Mouse (Mus musculus): ENCODE measurements around the gene Pard6b.

The Pard6b gene

GRCm38 (mm10) chr2:168143794-168144193 lies 63.0 kb downstream of the Pard6b start:
- DNase-seq, result no peak

GRCm38 (mm10) chr2:168145437-168145836 lies 64.6 kb downstream of the Pard6b start:
- DNase-seq, result no peak

- DNase-seq, result no peak
These were observed 67.1 kb downstream of the Pard6b start for GRCm38 (mm10) chr2:168147722-168148432.

DNA sequence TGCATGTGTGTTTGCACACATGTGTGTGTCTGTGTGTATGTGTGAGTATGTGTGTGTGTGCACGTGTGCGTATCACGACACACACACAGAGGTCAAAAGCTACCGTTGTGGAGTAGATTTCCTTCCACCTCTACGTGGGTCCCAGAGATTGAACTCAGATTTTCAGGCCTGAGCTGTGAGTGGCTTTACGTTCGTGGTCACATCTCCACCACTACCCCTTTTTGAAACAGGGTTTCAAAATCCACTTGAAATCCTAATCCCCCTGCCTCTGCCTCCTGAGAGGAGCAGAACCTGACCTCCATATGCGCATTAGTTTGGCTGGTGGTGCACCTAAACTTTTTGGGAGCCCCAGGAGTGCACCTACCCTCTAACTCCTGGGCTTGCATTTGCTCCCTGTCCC lies 68.4 kb downstream of the Pard6b start:
- DNase-seq, result no peak

Measured in lung, adult 18-20 months (tissue).